Comparison of ENCODE assay signal across 21 mouse cellular contexts in the genomic region with DNA sequence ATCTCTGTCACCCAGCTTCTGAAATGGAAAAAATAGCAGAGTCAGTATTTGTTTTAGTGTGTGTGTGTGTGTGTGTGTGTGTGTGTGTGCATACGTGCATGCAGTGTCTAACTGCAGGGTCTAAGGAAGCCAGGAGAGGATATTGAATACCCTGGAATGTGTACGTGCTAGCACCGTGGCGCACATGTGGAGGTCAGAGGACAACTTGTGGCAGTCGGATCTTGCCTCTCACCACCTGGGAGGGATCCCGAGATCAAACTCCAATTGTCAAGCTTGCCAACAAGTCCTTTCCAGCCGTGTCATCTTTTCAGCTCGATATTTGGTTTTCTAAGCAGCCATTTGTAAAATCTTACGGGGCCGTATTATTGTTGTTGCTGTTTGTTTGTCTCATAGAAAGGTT.
DNase-seq lines count a peak whose midpoint lies in the region; ATAC-seq and TF ChIP-seq lines count a peak whose summit lies in the region.
"Had no signal": no experiment of that assay in that cellular context is flagged by ENCODE, and none has a peak within 500 bp of the region (broad histone marks: within the 10 kb centered on the region; RNA-seq: fewer than 3 reads in every experiment).

No protein-coding gene starts in this region.

- no peak for TF ChIP-seq CTCF in liver, adult 2 months (IDR thresholded peaks at IDR 0.05; ENCODE audit: low read depth, low read length)
- no peak for TF ChIP-seq CTCF in kidney, postnatal 0 days (IDR thresholded peaks at IDR 0.05; ENCODE audit: low read depth)

- no peaks in the 10 kb centered on the region for H3K9me3 ChIP-seq in kidney, postnatal 0 days (replicated peaks; ENCODE audit: low read length)
- H3K9me3 ChIP-seq in liver, embryonic 13.5 days (replicated peaks): no peaks in the 10 kb centered on the region
- no peaks in the 10 kb centered on the region for H3K9me3 ChIP-seq in intestine, embryonic 16.5 days (ENCODE audit: control insufficient read depth, low read length)
- H3K9me3 ChIP-seq: embryonic facial prominence, embryonic 12.5 days; heart, embryonic 10.5 days; heart, embryonic 15.5 days; intestine, embryonic 15.5 days; midbrain, embryonic 13.5 days had no signal

- no peaks in the 10 kb centered on the region for H3K36me3 ChIP-seq in liver, adult 2 months (ENCODE audit: control insufficient read depth, insufficient read depth, low read length)
- no peaks in the 10 kb centered on the region for H3K36me3 ChIP-seq in kidney, postnatal 0 days (ENCODE audit: insufficient read depth, low read length)
- H3K36me3 ChIP-seq in liver, embryonic 13.5 days: no peaks in the 10 kb centered on the region
- H3K36me3 ChIP-seq in intestine, embryonic 16.5 days (ENCODE audit: control insufficient read depth, insufficient read depth, low read length): no peaks in the 10 kb centered on the region
- H3K36me3 ChIP-seq: embryonic facial prominence, embryonic 12.5 days; heart, embryonic 10.5 days; heart, embryonic 15.5 days; intestine, embryonic 15.5 days; midbrain, embryonic 13.5 days had no signal

- no peak overlapping the region for H3K4me2 ChIP-seq in kidney, postnatal 0 days (ENCODE audit: low read length)
- no peak overlapping the region for H3K4me2 ChIP-seq in liver, embryonic 13.5 days
- H3K4me2 ChIP-seq in intestine, embryonic 16.5 days (ENCODE audit: low read depth, low read length): no peak overlapping the region
- H3K4me2 ChIP-seq: embryonic facial prominence, embryonic 12.5 days; heart, embryonic 15.5 days; intestine, embryonic 15.5 days; midbrain, embryonic 13.5 days had no signal

- no peak overlapping the region for H3K9ac ChIP-seq in liver, adult 2 months (ENCODE audit: low read depth, low read length)
- no peak overlapping the region for H3K9ac ChIP-seq in kidney, postnatal 0 days (ENCODE audit: low read depth, low read length)
- H3K9ac ChIP-seq in liver, embryonic 13.5 days: no peak overlapping the region
- H3K9ac ChIP-seq in intestine, embryonic 16.5 days (ENCODE audit: low read depth, low read length): no peak overlapping the region
- H3K9ac ChIP-seq: embryonic facial prominence, embryonic 12.5 days; heart, embryonic 15.5 days; intestine, embryonic 15.5 days; liver, embryonic 14.5 days; midbrain, embryonic 13.5 days had no signal

- peaks cover 29% of the 10 kb centered on the region for H3K79me2 ChIP-seq in liver, adult 2 months (ENCODE audit: control insufficient read depth, insufficient read depth, low read length)

- peak overlapping the region; percentile 61 for H3K27ac ChIP-seq in liver, adult 2 months (replicated peaks; ENCODE audit: insufficient read depth, low read depth, low read length)
- H3K27ac ChIP-seq in kidney, postnatal 0 days: 0 out of 2 replicates have a peak overlapping the region, but pooled peaks have one; percentile 10
- peak overlapping the region; percentile 64; the same call in 1 of the 2 replicates for H3K27ac ChIP-seq in liver, embryonic 13.5 days
- H3K27ac ChIP-seq in intestine, embryonic 16.5 days (ENCODE audit: low read length): no peak overlapping the region
- H3K27ac ChIP-seq: embryonic facial prominence, embryonic 12.5 days; heart, embryonic 10.5 days; heart, embryonic 15.5 days; intestine, embryonic 15.5 days; liver, embryonic 14.5 days; midbrain, embryonic 13.5 days had no signal

- DNase-seq in liver, adult 2 months (ENCODE audit: extremely low read depth, low read depth, low spot score): peak; percentile 94
- DNase-seq in liver: no peak
- DNase-seq in kidney, postnatal 0 days (ENCODE audit: low spot score): no peak
- DNase-seq in liver, embryonic 13.5 days: no peak
- DNase-seq in natural killer cell, adult 2 months (ENCODE audit: low spot score in 2 of 2): no peak
- DNase-seq in heart, adult 11 months: no peak
- DNase-seq: cerebellum, adult 11 months; cerebellum, adult 9-10 months; cerebellum, postnatal 36 days; gastrocnemius, postnatal 14 days; lung, postnatal 4 days; thymus, postnatal 4 days had no signal

- no peak for TF ChIP-seq POLR2A in liver, adult 2 months (IDR thresholded peaks at IDR 0.05; ENCODE audit: extremely low read depth, insufficient read depth, low read length)

- peak; percentile 59; the same call in 1 of the 2 replicates for ATAC-seq in kidney, postnatal 0 days (replicated peaks; ENCODE audit: low FRiP score, low read depth)
- ATAC-seq in liver, embryonic 13.5 days (ENCODE audit: low read depth): no peak
- no peak for ATAC-seq in intestine, embryonic 16.5 days
- ATAC-seq: forebrain, embryonic 14.5 days; hindbrain, embryonic 16.5 days; intestine, embryonic 15.5 days; midbrain, embryonic 13.5 days had no signal

- no peaks in the 10 kb centered on the region for H3K27me3 ChIP-seq in liver, adult 2 months (ENCODE audit: control insufficient read depth, insufficient read depth, low read length)
- H3K27me3 ChIP-seq in kidney, postnatal 0 days (ENCODE audit: insufficient read depth, low read length): no peaks in the 10 kb centered on the region
- H3K27me3 ChIP-seq in liver, embryonic 13.5 days: no peaks in the 10 kb centered on the region
- H3K27me3 ChIP-seq in intestine, embryonic 16.5 days (replicated peaks; ENCODE audit: control insufficient read depth, insufficient read depth, low read length): no peaks in the 10 kb centered on the region
- H3K27me3 ChIP-seq: embryonic facial prominence, embryonic 12.5 days; heart, embryonic 15.5 days; intestine, embryonic 15.5 days; midbrain, embryonic 13.5 days had no signal

- no peak overlapping the region for H3K4me3 ChIP-seq in liver, adult 2 months (ENCODE audit: insufficient read depth, low read depth, low read length)
- H3K4me3 ChIP-seq in kidney, postnatal 0 days (replicated peaks; ENCODE audit: low read depth, low read length): no peak overlapping the region
- H3K4me3 ChIP-seq in liver, embryonic 13.5 days (replicated peaks): no peak overlapping the region
- no peak overlapping the region for H3K4me3 ChIP-seq in intestine, embryonic 16.5 days (ENCODE audit: low read length)
- H3K4me3 ChIP-seq: embryonic facial prominence, embryonic 12.5 days; heart, embryonic 10.5 days; heart, embryonic 15.5 days; intestine, embryonic 15.5 days; midbrain, embryonic 13.5 days had no signal

- 19% methylated on average over 10 of the region's 10 CpGs for WGBS in liver, adult 2 months
- WGBS in kidney, postnatal 0 days: 53% methylated on average over 10 of the region's 10 CpGs
- WGBS in liver, embryonic 13.5 days (ENCODE audit: insufficient replicate concordance): 77% methylated on average over 10 of the region's 10 CpGs
- WGBS in intestine, embryonic 16.5 days: 72% methylated on average over 10 of the region's 10 CpGs

- H3K4me1 ChIP-seq in liver, adult 2 months (ENCODE audit: control insufficient read depth, insufficient read depth, low read length): peaks cover 23% of the 10 kb centered on the region
- H3K4me1 ChIP-seq in kidney, postnatal 0 days (replicated peaks; ENCODE audit: insufficient read depth, low read length): 0 out of 2 replicates have a peak, but pooled peaks cover 3% of the 10 kb centered on the region
- H3K4me1 ChIP-seq in liver, embryonic 13.5 days (replicated peaks): peaks cover 84% of the 10 kb centered on the region
- H3K4me1 ChIP-seq in intestine, embryonic 16.5 days (ENCODE audit: control insufficient read depth, insufficient read depth, low read length): 0 out of 2 replicates have a peak, but pooled peaks cover 2% of the 10 kb centered on the region
